Mouse (Mus musculus) heart, postnatal 0 days (tissue): ENCODE results near the gene Specc1. TPM values are rescaled to one million over a fixed set of nuclear protein-coding genes. Genes with fewer than 3 reads are reported as not detected.

ENCODE experiments used
- ATAC-seq: fragments of 200-750 bp; cut with Nextera tagmentation; 2 replicates; pipeline ENCODE4 v1.8.0; 2017; ENCODE audit warnings: low read depth, moderate number of reproducible peaks, moderate library complexity; ENCODE audit not compliant: insufficient read depth
- DNase-seq: peaks from one replicate; pipeline ENCODE4 v3.0.0-alpha.2; 2016; ENCODE audit warnings: low spot score
- H3K27ac ChIP-seq: fragments of 300-500 bp; sonication (generic); 2 replicates; pipeline ENCODE4 v1.5.1; 2014; ENCODE audit warnings: low read depth, mild to moderate bottlenecking
- H3K27me3 ChIP-seq: fragments of 300-500 bp; sonication (generic); 2 replicates; pipeline ENCODE4 v1.6.1; 2014; ENCODE audit warnings: low read length, mixed read lengths; ENCODE audit not compliant: control insufficient read depth, insufficient read depth
- H3K36me3 ChIP-seq: fragments of 300-500 bp; sonication (generic); replicated peaks from 2 replicates; pipeline ENCODE4 v1.6.1; 2014; ENCODE audit warnings: low read length, mixed read lengths; ENCODE audit not compliant: control insufficient read depth, insufficient read depth
- H3K4me1 ChIP-seq: fragments of 300-500 bp; sonication (generic); 2 replicates; pipeline ENCODE4 v1.6.1; 2014; ENCODE audit warnings: antibody characterized with exemption; ENCODE audit not compliant: control insufficient read depth, insufficient read depth
- H3K4me2 ChIP-seq: fragments of 300-500 bp; sonication (generic); 2 replicates; pipeline ENCODE4 v1.6.1; 2014; ENCODE audit warnings: low read depth, mild to moderate bottlenecking, low read length, moderate library complexity
- H3K4me3 ChIP-seq: fragments of 300-500 bp; sonication (generic); 2 replicates; pipeline ENCODE4 v1.5.1; 2014; ENCODE audit warnings: low read depth, low read length
- H3K9ac ChIP-seq: fragments of 300-500 bp; sonication (generic); replicated peaks from 2 replicates; pipeline ENCODE4 v1.6.1; 2014; ENCODE audit warnings: low read depth, low read length, mixed read lengths
- H3K9me3 ChIP-seq: fragments of 300-500 bp; sonication (generic); replicated peaks from 2 replicates; pipeline ENCODE4 v1.6.1; 2016; ENCODE audit warnings: low read length; ENCODE audit not compliant: control insufficient read depth
- CTCF ChIP-seq: IDR thresholded peaks from 2 replicates; pipeline ENCODE4 v1.5.1; 2016; ENCODE audit warnings: antibody characterized with exemption, control low read depth, low read depth
- EP300 ChIP-seq: IDR thresholded peaks from 2 replicates; pipeline ENCODE4 v1.6.1; 2016; ENCODE audit warnings: antibody characterized with exemption, low read depth
- WGBS: fragments of 180-500 bp; shearing (Covaris S2); extraction: QIAGEN DNeasy Blood & Tissue Kit; methylation state at CpG from one replicate; pipeline ENCODE4 v1.1.7; 2014; 5-methylcytosine and 5-hydroxymethylcytosine counted together
- polyA plus RNA-seq: library from polyadenylated mRNA; unstranded; fragments of >200 nt; fragmentation: Nextera tagmentation; extraction: Ambion mirVana; gene quantifications from 2 replicates; pipeline ENCODE4 v1.2.1, GENCODE M21; 2015
- total RNA-seq: library from RNA; depleted of rRNA; stranded (reverse); fragments of >200 nt; gene quantifications from 2 replicates; pipeline ENCODE4 v1.2.3, GENCODE M21; 2014; ENCODE audit warnings: low replicate concordance

The Specc1 gene
- total and polyA plus RNA-seq, 2 experiments from 2014 or later = 5.2 to 8.4 TPM

- Histone ChIP-seq H3K27ac (no peak overlapping the region), H3K27me3 (no peaks in the 10 kb centered on the region), H3K9me3 (no peaks in the 10 kb centered on the region), H3K36me3 (no peaks in the 10 kb centered on the region), H3K4me3 (no peak overlapping the region), H3K4me1 (peaks cover 6% of the 10 kb centered on the region; the same call in 1 of the 2 replicates), H3K4me2 (no peak overlapping the region), H3K9ac (no peak overlapping the region)
- DNase-seq (no peak), ATAC-seq (no peak)
- TF ChIP-seq EP300 (no peak), CTCF (no peak)
- 74% methylated on average over 7 of the region's 7 CpGs for WGBS
These were observed 113.6 kb downstream of the Specc1 start for GRCm38 (mm10) chr11:62070206-62070605.

- Histone ChIP-seq H3K4me1 (0 out of 2 replicates have a peak, but pooled peaks cover 4% of the 10 kb centered on the region), H3K27me3 (no peaks in the 10 kb centered on the region), H3K4me3 (no peak overlapping the region), H3K9ac (no peak overlapping the region), H3K27ac (no peak overlapping the region), H3K36me3 (no peaks in the 10 kb centered on the region), H3K4me2 (no peak overlapping the region), H3K9me3 (no peaks in the 10 kb centered on the region)
- 88% methylated on average over 3 of the region's 3 CpGs for WGBS
- ATAC-seq (no peak), DNase-seq (no peak)
- no peak for TF ChIP-seq CTCF
- TF ChIP-seq EP300 = no peak
These were observed 115.8 kb downstream of the Specc1 start for GRCm38 (mm10) chr11:62072406-62072805.

- Histone ChIP-seq H3K9me3 (no peaks in the 10 kb centered on the region), H3K27ac (no peak overlapping the region), H3K9ac (no peak overlapping the region), H3K4me1 (0 out of 2 replicates have a peak, but pooled peaks cover 4% of the 10 kb centered on the region), H3K27me3 (no peaks in the 10 kb centered on the region), H3K4me3 (no peak overlapping the region), H3K36me3 (no peaks in the 10 kb centered on the region), H3K4me2 (no peak overlapping the region)
- no peak for TF ChIP-seq CTCF
- no peak for TF ChIP-seq EP300
- DNase-seq (no peak), ATAC-seq (no peak)
- WGBS = 78% methylated on average over 7 of the region's 7 CpGs
These were observed 117.1 kb downstream of the Specc1 start for GRCm38 (mm10) chr11:62073575-62074140.

GRCm38 (mm10) chr11:62074578-62074977 is 118.0 kb downstream of the Specc1 start:
- 84% methylated on average over 8 of the region's 8 CpGs for WGBS
- TF ChIP-seq EP300 = no peak
- TF ChIP-seq CTCF = no peak
- no peak overlapping the region for H3K4me2 ChIP-seq
- DNase-seq = no peak
- H3K27ac ChIP-seq = no peak overlapping the region
- no peak for ATAC-seq
- no peaks in the 10 kb centered on the region for H3K36me3 ChIP-seq
- no peaks in the 10 kb centered on the region for H3K9me3 ChIP-seq
- no peak overlapping the region for H3K9ac ChIP-seq
- H3K27me3 ChIP-seq = no peaks in the 10 kb centered on the region
- 0 out of 2 replicates have a peak, but pooled peaks cover 4% of the 10 kb centered on the region for H3K4me1 ChIP-seq
- H3K4me3 ChIP-seq = no peak overlapping the region

GRCm38 (mm10) chr11:62075071-62075470 is 118.5 kb downstream of the Specc1 start:
- WGBS = 61% methylated on average over 3 of the region's 3 CpGs
- Histone ChIP-seq H3K4me3 (no peak overlapping the region), H3K27ac (no peak overlapping the region), H3K9me3 (no peaks in the 10 kb centered on the region), H3K27me3 (no peaks in the 10 kb centered on the region), H3K9ac (no peak overlapping the region), H3K4me1 (0 out of 2 replicates have a peak, but pooled peaks cover 4% of the 10 kb centered on the region), H3K4me2 (no peak overlapping the region), H3K36me3 (no peaks in the 10 kb centered on the region)
- TF ChIP-seq EP300 = no peak
- no peak for TF ChIP-seq CTCF
- no peak for DNase-seq
- no peak for ATAC-seq

- WGBS = 93% methylated on average over 5 of the region's 5 CpGs
- H3K9me3 ChIP-seq = no peaks in the 10 kb centered on the region
These were observed 119.0 kb downstream of the Specc1 start for GRCm38 (mm10) chr11:62075551-62075950.

More at GRCm38 (mm10) chr11:62075551-62075950, 119.0 kb downstream of the Specc1 start:
- H3K4me2 ChIP-seq = no peak overlapping the region
- TF ChIP-seq EP300 = no peak
- no peak overlapping the region for H3K4me3 ChIP-seq
- no peaks in the 10 kb centered on the region for H3K36me3 ChIP-seq
- ATAC-seq (no peak), DNase-seq (no peak)
- H3K4me1 ChIP-seq = 0 out of 2 replicates have a peak, but pooled peaks cover 4% of the 10 kb centered on the region
- no peaks in the 10 kb centered on the region for H3K27me3 ChIP-seq
- H3K27ac ChIP-seq = no peak overlapping the region
- no peak overlapping the region for H3K9ac ChIP-seq
